Mouse (Mus musculus): ENCODE results near the gene Srek1. TPM values are rescaled to one million over a fixed set of nuclear protein-coding genes. Genes with fewer than 3 reads are reported as not detected.

Srek1 gene
- polyA plus RNA-seq, 1 experiment from 2014 or later, result 16.0 TPM

- no peak overlapping the region for H3K4me3 ChIP-seq (ENCODE audit: low read depth, low read length)
- TF ChIP-seq EP300 (IDR thresholded peaks at IDR 0.05; ENCODE audit: low read depth) (no peak), CTCF (IDR thresholded peaks at IDR 0.05; ENCODE audit: low read depth) (no peak)
- DNase-seq, result no peak
- no peak for ATAC-seq
- WGBS (ENCODE audit: insufficient replicate concordance), result 72% methylated on average over 6 of the region's 6 CpGs
- no peaks in the 10 kb centered on the region for H3K36me3 ChIP-seq (replicated peaks; ENCODE audit: insufficient read depth, low read length)
- no peaks in the 10 kb centered on the region for H3K4me1 ChIP-seq (ENCODE audit: insufficient read depth)
- H3K9ac ChIP-seq (replicated peaks), result no peak overlapping the region
- no peaks in the 10 kb centered on the region for H3K9me3 ChIP-seq (ENCODE audit: low read length)
- no peak overlapping the region for H3K27ac ChIP-seq (ENCODE audit: low read depth)
- H3K27me3 ChIP-seq (ENCODE audit: insufficient read depth, low read length), result no peaks in the 10 kb centered on the region
- no peak overlapping the region for H3K4me2 ChIP-seq (ENCODE audit: low read depth, low read length)
Measured at GRCm38 (mm10) chr13:103703833-103704232, 70.6 kb downstream of the Srek1 start.

GRCm38 (mm10) chr13:103703386-103703785 is 71.0 kb downstream of the Srek1 start:
- no peaks in the 10 kb centered on the region for H3K36me3 ChIP-seq (replicated peaks; ENCODE audit: insufficient read depth, low read length)
- H3K4me1 ChIP-seq (ENCODE audit: insufficient read depth), result no peaks in the 10 kb centered on the region
- no peaks in the 10 kb centered on the region for H3K27me3 ChIP-seq (ENCODE audit: insufficient read depth, low read length)
- no peak overlapping the region for H3K4me3 ChIP-seq (ENCODE audit: low read depth, low read length)
- DNase-seq (peak; percentile 79), ATAC-seq (no peak; the same call in 1 of the 2 replicates)
- TF ChIP-seq EP300 (IDR thresholded peaks at IDR 0.05; ENCODE audit: low read depth), result no peak
- peak; percentile 90 for TF ChIP-seq CTCF (IDR thresholded peaks at IDR 0.05; ENCODE audit: low read depth)
- 45% methylated on average over 7 of the region's 7 CpGs for WGBS (ENCODE audit: insufficient replicate concordance)
- no peak overlapping the region for H3K4me2 ChIP-seq (ENCODE audit: low read depth, low read length)
- no peak overlapping the region for H3K9ac ChIP-seq (replicated peaks)
- H3K27ac ChIP-seq (ENCODE audit: low read depth), result no peak overlapping the region
- H3K9me3 ChIP-seq (ENCODE audit: low read length), result no peaks in the 10 kb centered on the region

- Histone ChIP-seq H3K27ac (ENCODE audit: low read depth) (no peak overlapping the region), H3K4me3 (ENCODE audit: low read depth, low read length) (no peak overlapping the region), H3K9ac (replicated peaks) (no peak overlapping the region), H3K9me3 (ENCODE audit: low read length) (no peaks in the 10 kb centered on the region), H3K36me3 (replicated peaks; ENCODE audit: insufficient read depth, low read length) (no peaks in the 10 kb centered on the region), H3K27me3 (ENCODE audit: insufficient read depth, low read length) (no peaks in the 10 kb centered on the region), H3K4me1 (ENCODE audit: insufficient read depth) (no peaks in the 10 kb centered on the region), H3K4me2 (ENCODE audit: low read depth, low read length) (no peak overlapping the region)
- ATAC-seq, result no peak
- 66% methylated on average over 3 of the region's 3 CpGs for WGBS (ENCODE audit: insufficient replicate concordance)
- no peak for DNase-seq
- TF ChIP-seq CTCF (IDR thresholded peaks at IDR 0.05; ENCODE audit: low read depth), result no peak
- TF ChIP-seq EP300 (IDR thresholded peaks at IDR 0.05; ENCODE audit: low read depth), result no peak
Measured at GRCm38 (mm10) chr13:103702266-103702665, 72.1 kb downstream of the Srek1 start.

- WGBS (ENCODE audit: insufficient replicate concordance), result 71% methylated on average over 2 of the region's 2 CpGs
- Histone ChIP-seq H3K4me3 (ENCODE audit: low read depth, low read length) (no peak overlapping the region), H3K27me3 (ENCODE audit: insufficient read depth, low read length) (no peaks in the 10 kb centered on the region), H3K36me3 (replicated peaks; ENCODE audit: insufficient read depth, low read length) (no peaks in the 10 kb centered on the region), H3K9me3 (ENCODE audit: low read length) (no peaks in the 10 kb centered on the region), H3K27ac (ENCODE audit: low read depth) (no peak overlapping the region), H3K4me1 (ENCODE audit: insufficient read depth) (no peaks in the 10 kb centered on the region), H3K4me2 (ENCODE audit: low read depth, low read length) (no peak overlapping the region), H3K9ac (replicated peaks) (no peak overlapping the region)
- ATAC-seq (no peak), DNase-seq (no peak)
- no peak for TF ChIP-seq CTCF (IDR thresholded peaks at IDR 0.05; ENCODE audit: low read depth)
- no peak for TF ChIP-seq EP300 (IDR thresholded peaks at IDR 0.05; ENCODE audit: low read depth)
Measured at GRCm38 (mm10) chr13:103700752-103701151, 73.7 kb downstream of the Srek1 start.

DNA sequence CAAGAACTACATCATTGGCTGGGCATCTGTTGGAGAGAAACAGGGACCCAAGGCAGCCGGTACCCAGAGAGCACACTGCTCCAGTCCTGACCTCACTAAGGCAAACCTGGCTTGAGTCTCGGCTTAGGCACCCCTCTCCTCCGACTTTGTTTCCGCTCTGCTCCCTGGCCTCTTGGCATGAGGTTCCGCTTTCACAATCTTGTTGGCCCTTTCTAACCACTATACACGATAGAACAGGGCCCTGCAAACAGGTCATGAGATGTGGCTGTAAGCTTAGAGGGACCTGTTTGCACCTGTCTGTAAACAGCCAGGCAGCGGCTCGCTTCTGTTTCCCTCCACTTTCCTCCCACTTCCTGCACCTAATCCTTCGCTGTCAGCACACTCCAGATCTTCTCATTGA is 76.4 kb downstream of the Srek1 start:
- H3K27me3 ChIP-seq (ENCODE audit: insufficient read depth, low read length), result no peaks in the 10 kb centered on the region
- WGBS (ENCODE audit: insufficient replicate concordance), result 50% methylated on average over 9 of the region's 9 CpGs
- no peaks in the 10 kb centered on the region for H3K9me3 ChIP-seq (ENCODE audit: low read length)
- ATAC-seq (no peak), DNase-seq (no peak)
- no peaks in the 10 kb centered on the region for H3K36me3 ChIP-seq (replicated peaks; ENCODE audit: insufficient read depth, low read length)
- no peak overlapping the region for H3K4me3 ChIP-seq (ENCODE audit: low read depth, low read length)
- H3K9ac ChIP-seq (replicated peaks), result no peak overlapping the region
- no peak overlapping the region for H3K4me2 ChIP-seq (ENCODE audit: low read depth, low read length)
- no peaks in the 10 kb centered on the region for H3K4me1 ChIP-seq (ENCODE audit: insufficient read depth)
- no peak overlapping the region for H3K27ac ChIP-seq (ENCODE audit: low read depth)
- TF ChIP-seq EP300 (IDR thresholded peaks at IDR 0.05; ENCODE audit: low read depth) (no peak), CTCF (IDR thresholded peaks at IDR 0.05; ENCODE audit: low read depth) (no peak)

DNA sequence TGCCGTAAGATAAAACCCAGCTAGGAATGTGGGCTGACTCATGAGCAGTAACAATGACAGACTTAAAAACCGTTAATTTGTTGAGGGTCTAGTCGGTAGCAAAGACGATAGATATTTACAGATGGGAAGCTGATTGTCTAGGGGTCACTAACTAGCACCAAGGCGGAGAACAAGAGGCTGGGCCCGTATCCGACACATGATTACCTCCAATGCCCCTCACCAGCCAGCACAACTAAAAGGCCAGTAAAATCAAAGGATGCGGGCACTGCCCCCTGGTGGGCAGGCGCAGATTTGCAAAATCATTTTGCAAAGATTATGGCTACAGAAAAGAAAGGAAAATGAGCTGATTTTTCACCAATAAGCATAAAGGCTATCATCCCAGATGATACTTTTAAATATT is 78.2 kb downstream of the Srek1 start:
- no peak overlapping the region for H3K27ac ChIP-seq (ENCODE audit: low read depth)

DNA sequence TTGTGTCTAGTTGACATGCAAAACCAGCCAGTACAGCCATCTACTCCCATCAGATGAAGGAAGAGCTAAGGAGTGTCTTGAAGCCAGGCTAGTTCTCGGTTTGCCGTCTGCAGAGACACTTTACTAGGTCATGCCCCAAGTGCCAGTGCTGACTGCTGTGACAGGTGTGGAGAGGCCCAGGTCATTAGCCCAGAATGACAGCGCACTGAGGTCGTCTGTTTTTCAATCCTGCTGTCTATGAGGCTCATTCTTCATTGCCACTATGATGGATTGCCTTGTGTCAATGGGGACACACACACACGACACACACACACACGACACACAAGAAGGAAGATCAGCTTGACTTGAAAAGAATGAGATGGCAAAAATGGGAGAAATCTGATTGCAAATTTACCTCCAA is 79.0 kb downstream of the Srek1 start:
- 82% methylated on average over 6 of the region's 6 CpGs for WGBS (ENCODE audit: insufficient replicate concordance)
- no peak for DNase-seq
- H3K4me1 ChIP-seq (ENCODE audit: insufficient read depth), result no peaks in the 10 kb centered on the region
- H3K27me3 ChIP-seq (ENCODE audit: insufficient read depth, low read length), result no peaks in the 10 kb centered on the region
- no peak overlapping the region for H3K4me2 ChIP-seq (ENCODE audit: low read depth, low read length)
- TF ChIP-seq EP300 (IDR thresholded peaks at IDR 0.05; ENCODE audit: low read depth), result no peak
- no peak for TF ChIP-seq CTCF (IDR thresholded peaks at IDR 0.05; ENCODE audit: low read depth)
- no peak overlapping the region for H3K9ac ChIP-seq (replicated peaks)
- no peak for ATAC-seq
- no peak overlapping the region for H3K4me3 ChIP-seq (ENCODE audit: low read depth, low read length)
- no peaks in the 10 kb centered on the region for H3K9me3 ChIP-seq (ENCODE audit: low read length)
- no peaks in the 10 kb centered on the region for H3K36me3 ChIP-seq (replicated peaks; ENCODE audit: insufficient read depth, low read length)
- H3K27ac ChIP-seq (ENCODE audit: low read depth), result no peak overlapping the region

More for the DNA sequence above, 78.2 kb downstream of the Srek1 start:
- Histone ChIP-seq H3K4me1 (ENCODE audit: insufficient read depth) (no peaks in the 10 kb centered on the region), H3K4me2 (ENCODE audit: low read depth, low read length) (no peak overlapping the region), H3K9me3 (ENCODE audit: low read length) (no peaks in the 10 kb centered on the region), H3K4me3 (ENCODE audit: low read depth, low read length) (no peak overlapping the region), H3K9ac (replicated peaks) (no peak overlapping the region), H3K36me3 (replicated peaks; ENCODE audit: insufficient read depth, low read length) (no peaks in the 10 kb centered on the region), H3K27me3 (ENCODE audit: insufficient read depth, low read length) (no peaks in the 10 kb centered on the region)
- TF ChIP-seq EP300 (IDR thresholded peaks at IDR 0.05; ENCODE audit: low read depth), result no peak
- peak; percentile 68 for TF ChIP-seq CTCF (IDR thresholded peaks at IDR 0.05; ENCODE audit: low read depth)
- peak; percentile 29 for DNase-seq
- 46% methylated on average over 9 of the region's 9 CpGs for WGBS (ENCODE audit: insufficient replicate concordance)
- ATAC-seq, result no peak

Other genes starting within 250 kb of the Srek1 start
- 7.7 and 7.9 TPM in 2 replicates for gene Erbin, start 145.9 kb upstream of the Srek1 start, polyA plus RNA-seq (2015; fragmentation: Nextera tagmentation; extraction: Ambion mirVana)

All from liver, postnatal 0 days (tissue).